16 mouse cellular contexts compared by ENCODE assay signal in the genomic region with DNA sequence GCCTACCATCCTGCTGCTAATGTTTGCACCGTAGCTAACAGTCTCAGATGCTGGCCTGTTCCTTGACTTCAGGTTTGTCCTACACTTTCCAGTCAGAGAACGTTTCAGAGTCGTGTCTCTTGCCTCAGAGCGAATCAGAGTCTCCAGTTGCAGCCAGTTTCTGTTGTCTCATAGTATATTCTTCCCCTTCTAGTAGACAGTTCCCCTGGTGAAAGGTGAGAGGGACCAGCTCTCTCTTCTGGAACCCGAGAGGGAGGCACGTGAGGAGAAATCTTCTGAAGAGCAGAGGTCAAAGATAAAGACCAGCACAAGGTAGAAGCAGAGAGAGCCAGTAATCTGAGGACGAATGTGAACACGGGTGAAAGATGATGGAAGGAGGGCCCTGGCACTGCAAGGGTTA.
"Had no signal": no experiment of that assay in that cellular context is flagged by ENCODE, and none has a peak within 500 bp of the region (broad histone marks: within the 10 kb centered on the region; RNA-seq: fewer than 3 reads in every experiment).

No protein-coding gene starts in this region.

- H3K9me3 ChIP-seq: neural tube, embryonic 13.5 days; neural tube, embryonic 15.5 days; stomach, embryonic 15.5 days had no signal

- H3K9ac ChIP-seq: neural tube, embryonic 13.5 days; neural tube, embryonic 15.5 days; stomach, embryonic 15.5 days had no signal

- DNase-seq: retina, postnatal 1 day; right cerebral cortex, adult 18-20 months; right cerebral cortex, postnatal 14 days; right cerebral cortex, postnatal 25 days; right cerebral cortex, postnatal 4 days; spleen, adult 18-20 months; thymus, adult 18-20 months; thymus, adult 2 months; thymus, postnatal 14 days; thymus, postnatal 25 days; thymus, postnatal 36 days; thymus, postnatal 4 days had no signal

- H3K27ac ChIP-seq: neural tube, embryonic 13.5 days; neural tube, embryonic 15.5 days; stomach, embryonic 15.5 days; stomach, postnatal 0 days had no signal

- H3K4me2 ChIP-seq: neural tube, embryonic 13.5 days; neural tube, embryonic 15.5 days; stomach, embryonic 15.5 days had no signal

- H3K27me3 ChIP-seq: neural tube, embryonic 13.5 days; neural tube, embryonic 15.5 days; stomach, embryonic 15.5 days had no signal

- H3K4me3 ChIP-seq: neural tube, embryonic 13.5 days; neural tube, embryonic 15.5 days; stomach, embryonic 15.5 days had no signal
